Mouse (Mus musculus): ENCODE measurements around the gene Gm29776. TPM values are rescaled to one million over a fixed set of nuclear protein-coding genes. Genes with fewer than 3 reads are reported as not detected.

The Gm29776 gene
- total RNA-seq, 4 experiments from 2014 or later = not detected

DNA sequence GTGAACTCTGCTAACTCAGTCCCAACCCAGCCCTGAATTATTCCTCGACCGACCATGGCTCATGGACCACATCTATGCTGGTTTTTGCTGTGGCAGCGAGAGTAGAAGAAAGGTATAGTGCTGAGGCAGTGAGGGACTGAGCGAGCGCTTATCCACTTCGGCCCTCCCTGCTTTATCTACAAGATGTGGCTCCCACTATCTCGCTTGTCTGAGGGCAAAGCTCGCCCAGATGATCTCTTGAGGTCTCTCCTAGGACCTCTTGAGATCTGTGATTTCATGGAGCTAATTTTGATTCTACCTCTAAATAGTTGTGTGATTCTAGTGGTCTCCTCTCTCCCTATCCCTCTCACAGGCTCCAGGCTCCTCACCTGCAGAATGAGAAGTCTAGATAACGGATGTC is 10.4 kb upstream of the Gm29776 start:
- DNase-seq (ENCODE audit: low spot score in 2 of 2) = no peak

DNA sequence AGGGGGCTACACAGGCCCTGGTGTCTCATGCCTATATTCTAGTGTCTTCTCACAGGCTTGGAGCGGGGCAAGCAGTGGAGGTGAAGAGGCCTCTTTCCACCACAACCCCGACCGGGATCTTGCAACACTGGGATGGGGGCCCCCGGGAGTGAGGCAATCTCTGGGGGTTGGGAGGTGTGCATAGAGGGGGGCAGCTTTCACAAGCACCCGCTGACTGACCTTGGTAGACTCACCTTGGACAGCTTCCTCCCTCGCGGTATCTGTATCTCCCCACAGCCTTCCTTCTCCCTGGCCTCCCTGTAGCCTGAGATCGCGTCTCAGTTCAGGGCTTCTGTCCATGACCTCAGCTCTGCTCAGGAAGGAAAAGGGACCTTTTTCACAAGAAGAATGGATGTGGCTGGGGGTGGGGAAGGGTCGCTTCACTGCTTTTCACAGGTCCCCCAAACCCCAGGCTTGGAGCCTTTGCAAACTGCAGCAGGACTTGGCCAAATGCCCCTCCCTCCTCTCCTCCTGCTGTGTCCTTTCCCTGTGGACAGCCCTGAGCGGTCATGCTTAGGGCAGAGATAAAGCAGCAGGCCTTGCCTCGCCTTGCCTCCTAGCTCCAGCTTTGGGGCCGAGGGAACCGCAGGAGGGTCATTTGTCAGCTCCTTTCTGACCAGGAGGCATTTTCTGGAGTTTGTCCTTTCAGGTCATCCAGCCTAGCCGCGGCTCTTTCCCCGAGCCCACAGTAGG is 8.1 kb upstream of the Gm29776 start:
- DNase-seq (ENCODE audit: low spot score in 2 of 2) = no peak

DNA sequence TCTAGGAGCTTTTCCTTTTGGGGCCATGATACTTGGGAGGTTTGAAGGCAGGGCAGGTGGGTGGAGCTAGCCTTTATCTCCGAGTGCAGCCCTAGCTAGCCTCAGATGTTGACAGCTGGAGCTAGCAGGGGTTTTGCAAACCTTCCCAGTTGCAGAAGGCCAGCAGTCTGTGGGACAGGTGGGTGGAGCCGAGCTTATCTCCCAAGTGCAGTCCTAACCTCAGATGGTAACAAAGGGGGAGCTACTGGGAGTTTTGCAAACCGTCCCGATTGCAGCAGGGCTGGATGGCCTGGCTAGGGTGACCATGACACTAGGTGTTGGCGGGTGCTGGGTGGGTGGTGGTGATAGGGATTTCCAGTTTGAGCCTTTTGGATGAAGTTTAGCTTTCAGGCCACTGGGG is 7.2 kb upstream of the Gm29776 start:
- no peak for DNase-seq (ENCODE audit: low spot score in 2 of 2)

DNA sequence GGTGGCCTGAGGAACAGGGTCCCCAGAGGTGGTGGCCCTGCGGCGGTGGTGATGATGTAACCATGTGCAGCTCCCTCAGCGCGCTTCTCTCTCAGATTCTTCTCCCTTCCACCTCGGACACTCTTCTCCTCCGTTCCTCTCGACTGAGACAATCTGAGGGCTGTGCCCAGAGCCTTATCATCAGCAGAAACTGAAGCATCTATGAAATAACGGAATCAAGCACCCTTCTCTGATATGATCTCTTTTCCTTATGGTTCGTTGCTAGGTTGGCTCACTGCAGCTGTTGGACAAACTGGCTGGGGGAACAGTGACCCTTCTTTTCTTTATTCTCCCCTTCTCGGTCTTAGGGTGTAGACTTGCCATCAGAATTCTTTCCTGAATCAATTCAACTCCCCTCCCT is 4.6 kb upstream of the Gm29776 start:
- DNase-seq (ENCODE audit: low spot score in 2 of 2) = no peak

DNA sequence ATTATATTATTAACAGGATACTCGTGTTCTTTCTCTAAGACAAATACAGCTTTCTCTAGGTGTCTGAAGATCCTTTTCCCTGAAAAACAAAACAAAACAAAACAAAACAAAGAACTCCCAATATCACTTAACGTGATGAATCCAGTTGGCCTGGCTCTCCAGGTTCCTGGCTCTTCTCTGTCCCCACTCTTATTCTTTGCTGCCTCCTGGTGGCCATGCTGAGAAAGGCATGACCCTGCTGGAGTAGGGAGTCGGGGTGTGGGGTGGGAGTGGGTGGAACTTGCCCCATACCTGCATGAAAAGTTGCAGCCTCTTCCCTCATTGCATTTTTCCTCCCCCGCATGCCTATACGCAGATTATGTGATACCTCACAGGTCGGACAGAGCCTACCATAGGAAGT is 2.7 kb upstream of the Gm29776 start:
- peak; percentile 33 to 43 for DNase-seq (ENCODE audit: low spot score in 2 of 2)

DNA sequence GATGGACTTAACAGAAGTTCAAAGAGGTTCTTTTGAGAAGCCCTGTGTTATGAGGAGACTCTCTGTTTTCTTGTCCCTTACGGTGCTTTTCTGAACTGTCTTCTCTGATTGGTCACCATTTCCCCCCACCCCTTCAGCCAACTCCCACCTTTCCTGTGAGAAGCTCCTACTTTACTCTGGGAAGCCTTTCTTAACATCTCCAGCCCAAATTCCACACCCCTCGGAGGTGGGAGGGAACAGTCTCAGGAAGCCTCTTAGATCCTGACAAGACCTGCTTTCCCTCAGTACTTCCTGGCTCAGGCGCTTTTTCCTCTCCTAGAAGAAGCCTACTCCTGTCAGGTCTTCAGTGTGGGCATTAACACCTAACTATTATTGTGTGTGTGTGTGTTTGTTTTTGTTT is 953 bp upstream of the Gm29776 start:
- DNase-seq (ENCODE audit: low spot score in 2 of 2) = no peak

DNA sequence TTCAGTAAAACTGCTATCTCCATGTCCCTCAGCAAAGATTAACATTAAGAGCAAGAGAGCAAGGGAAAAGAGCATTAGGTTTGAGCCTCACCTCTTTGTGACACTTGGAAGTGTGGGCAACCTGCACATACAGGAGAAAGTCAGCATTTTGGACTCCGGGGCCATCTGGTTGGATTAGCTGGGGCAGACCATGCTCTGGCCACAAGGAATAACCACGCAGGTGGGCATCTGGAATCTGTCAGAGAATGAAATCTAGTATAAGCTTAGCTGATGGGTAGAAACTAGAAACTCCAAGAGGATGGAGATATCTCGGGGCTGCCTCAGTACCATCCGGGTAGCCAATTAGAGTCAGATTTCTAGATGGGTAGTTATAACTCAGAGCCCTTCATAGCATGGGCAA is 1.9 kb downstream of the Gm29776 start:
- no peak for DNase-seq (ENCODE audit: low spot score in 2 of 2)

DNA sequence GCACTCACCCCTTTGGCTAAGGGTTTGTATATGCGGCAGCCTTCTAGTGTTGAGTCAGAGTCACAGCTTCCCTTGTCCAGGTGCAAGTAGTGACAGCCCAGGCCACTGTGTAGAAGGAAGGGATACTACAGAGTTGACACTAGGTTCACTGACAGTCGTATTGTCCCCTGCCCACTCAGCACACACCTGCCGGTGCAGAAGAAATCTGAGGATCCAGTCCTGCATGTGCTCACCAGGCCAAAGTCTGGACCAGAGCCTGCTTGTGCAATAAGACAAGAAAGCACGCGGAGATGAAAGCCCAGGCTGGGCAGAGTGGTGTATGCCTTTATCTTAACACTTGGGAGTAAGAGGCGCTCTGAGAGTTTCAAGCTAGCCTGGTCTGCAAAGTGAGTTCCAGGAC is 3.6 kb downstream of the Gm29776 start:
- no peak for DNase-seq (ENCODE audit: low spot score in 2 of 2)

DNA sequence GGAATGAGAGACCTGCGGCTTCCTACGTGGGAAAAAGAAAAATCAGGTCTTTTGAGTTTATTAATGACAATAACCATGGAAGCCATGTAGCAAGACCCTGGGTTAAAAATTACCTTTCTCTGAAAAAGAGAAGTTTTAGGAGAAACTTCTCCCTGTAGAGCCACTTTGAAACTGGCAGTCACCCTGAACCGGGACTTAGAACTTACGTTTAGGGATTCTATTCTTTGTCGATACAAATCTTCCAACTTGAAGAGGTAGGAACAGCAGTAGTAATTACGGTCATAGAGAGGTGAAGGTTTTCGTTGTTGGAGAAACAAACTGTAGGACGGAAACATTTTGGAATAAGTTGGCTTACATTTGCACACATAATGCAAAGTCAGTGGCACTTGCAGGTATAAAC is 11.4 kb downstream of the Gm29776 start:
- no peak for DNase-seq (ENCODE audit: low spot score in 2 of 2)

DNA sequence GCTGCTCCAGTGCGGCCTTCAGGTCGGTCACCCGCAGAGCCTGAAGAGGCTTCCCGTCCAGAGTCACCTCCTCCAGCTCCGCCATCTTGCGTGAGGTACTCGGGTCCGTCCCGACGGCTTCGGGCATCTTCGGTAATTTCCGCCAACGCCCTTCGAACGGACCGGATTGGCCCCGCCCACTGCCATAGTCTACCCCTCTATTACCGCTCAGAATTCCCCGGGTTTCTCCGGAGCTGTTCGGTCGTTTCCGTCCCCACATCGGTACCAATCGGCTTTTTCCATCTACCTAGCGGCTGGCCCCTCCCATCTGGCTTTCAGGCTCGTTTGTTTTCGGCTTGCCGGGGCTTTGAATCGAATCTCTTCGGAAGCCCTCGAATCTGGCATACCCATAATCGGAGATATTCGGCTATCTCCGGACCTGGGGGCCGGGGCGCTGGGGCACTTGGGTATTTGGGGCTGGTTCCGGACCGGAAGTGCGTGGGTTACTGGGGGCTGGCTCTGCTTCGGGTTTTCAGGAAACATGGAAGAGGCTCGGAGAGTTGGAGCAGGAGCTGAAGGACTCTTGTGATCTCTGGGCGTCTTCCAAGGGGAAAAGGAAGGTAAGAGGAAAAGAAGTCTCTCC is 12.0 kb downstream of the Gm29776 start, which contains the start of gene Acin1:
TSS of gene Acin1 (minus strand) at position 410 of the 622 bp plus-strand sequence.
- DNase-seq (ENCODE audit: low spot score in 2 of 2) = peak; percentile 100

DNA sequence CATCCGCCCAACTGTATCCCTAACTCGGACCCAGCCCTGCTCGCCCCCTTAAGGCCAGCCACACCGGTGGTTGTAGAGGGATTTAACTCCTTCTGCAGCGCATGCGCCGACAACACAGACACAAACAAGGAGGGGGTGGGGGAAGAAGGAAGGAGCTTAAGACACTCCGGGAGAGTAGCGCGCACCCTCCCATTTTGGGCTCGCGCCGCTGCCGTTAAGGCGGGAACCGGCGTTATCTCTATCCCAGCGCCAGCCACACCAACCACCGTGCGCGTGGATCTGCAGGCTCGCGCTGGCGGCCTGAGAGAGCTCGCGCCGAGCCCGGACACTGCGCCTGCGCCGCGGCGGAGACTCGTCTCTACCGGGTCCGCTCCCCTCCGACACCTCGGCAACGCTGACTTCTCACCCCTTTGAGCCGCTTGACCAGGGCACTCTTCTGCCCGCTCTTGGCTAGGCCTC is 12.5 kb downstream of the Gm29776 start, which contains the start of gene 1700123O20Rik:
TSS of gene 1700123O20Rik (plus strand) at position 154 of the 459 bp plus-strand sequence.
- DNase-seq (ENCODE audit: low spot score in 2 of 2) = no peak

DNA sequence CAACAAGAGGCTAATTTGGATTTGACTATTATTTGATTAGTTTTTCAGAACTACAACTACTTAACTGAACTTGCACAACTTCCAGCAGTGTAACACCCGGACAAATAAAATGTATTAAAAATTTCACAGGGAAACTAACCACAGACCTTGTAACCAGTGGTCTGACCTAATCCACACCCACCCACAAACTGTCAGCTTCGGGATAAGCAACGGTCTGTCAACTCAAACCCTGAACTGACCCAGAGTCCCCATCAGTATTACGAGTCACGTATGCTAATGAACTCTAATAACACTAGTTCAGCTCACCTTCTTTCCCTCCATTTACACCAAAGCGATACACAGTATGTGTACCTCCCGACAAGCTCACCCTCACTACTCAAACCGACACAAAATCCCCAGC is 13.2 kb downstream of the Gm29776 start:
- DNase-seq (ENCODE audit: low spot score in 2 of 2) = no peak

DNA sequence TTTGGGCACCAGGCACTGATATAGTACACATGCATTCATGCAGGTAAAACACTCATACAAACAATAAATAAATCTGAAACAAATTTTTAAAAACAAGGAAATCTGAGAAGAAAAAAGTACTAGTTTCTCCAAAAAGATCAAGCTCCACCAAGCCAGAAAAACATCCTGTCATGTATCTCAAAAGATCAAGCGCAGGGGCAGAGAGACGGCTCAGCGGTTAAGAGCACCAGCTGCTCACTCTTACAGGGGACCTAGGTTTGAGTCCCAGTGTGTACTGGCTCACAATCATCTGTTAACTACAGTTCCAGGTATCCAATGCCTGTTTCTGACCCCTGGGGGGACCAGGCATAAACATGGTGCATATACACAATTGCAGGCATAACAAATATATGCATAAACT is 16.2 kb downstream of the Gm29776 start:
- no peak for DNase-seq (ENCODE audit: low spot score in 2 of 2)

DNA sequence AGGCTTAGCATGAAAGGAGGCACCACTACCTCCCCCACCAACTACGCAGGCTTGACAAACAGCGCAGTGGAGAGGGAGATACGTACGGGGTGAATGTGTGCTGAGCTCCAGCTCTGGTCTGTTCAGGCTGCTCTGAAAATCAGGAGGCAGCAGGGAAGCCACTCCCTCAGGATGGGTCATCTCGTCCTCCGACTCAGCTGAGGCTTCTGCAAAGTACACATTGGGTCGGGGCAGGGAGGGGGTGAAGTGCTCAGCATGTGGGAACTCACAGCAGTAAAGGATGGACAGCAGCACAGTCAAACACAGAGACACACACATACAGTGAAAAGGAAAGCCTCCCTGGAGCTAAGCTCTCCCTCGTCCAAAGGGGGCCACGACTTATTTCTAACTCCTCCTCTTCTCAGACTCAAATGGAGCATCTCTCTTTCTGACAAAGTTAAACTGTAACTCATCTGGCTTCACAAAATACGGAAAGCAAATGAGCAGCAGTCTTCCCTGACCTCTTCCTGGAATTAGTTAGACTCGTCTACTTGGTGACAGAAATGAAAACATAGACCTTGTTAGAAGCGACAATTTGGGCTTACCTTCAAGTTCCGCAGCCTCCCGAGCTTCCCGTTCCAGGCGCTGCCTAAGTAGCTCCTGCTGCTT is 19.9 kb downstream of the Gm29776 start:
- DNase-seq (ENCODE audit: low spot score in 2 of 2) = no peak

DNA sequence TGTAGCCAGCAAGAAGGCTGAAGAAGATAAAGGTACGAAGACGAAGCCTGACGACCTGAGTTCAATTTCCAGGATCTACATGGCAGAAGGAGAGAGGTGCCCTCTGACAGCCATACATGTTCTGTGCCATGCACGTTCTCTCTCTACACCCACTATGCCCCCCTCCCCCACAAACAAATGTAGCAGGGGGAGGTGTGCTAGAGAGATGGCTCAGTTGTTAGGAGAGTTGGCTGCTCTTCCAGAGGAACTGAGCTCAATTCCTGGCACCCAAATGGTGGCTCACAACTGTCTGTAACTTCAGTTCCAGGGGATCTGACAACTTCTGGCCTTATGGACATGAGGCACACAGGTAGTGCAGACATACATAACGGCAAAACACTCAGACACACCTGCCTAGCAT is 22.3 kb downstream of the Gm29776 start:
- no peak for DNase-seq (ENCODE audit: low spot score in 2 of 2)

DNA sequence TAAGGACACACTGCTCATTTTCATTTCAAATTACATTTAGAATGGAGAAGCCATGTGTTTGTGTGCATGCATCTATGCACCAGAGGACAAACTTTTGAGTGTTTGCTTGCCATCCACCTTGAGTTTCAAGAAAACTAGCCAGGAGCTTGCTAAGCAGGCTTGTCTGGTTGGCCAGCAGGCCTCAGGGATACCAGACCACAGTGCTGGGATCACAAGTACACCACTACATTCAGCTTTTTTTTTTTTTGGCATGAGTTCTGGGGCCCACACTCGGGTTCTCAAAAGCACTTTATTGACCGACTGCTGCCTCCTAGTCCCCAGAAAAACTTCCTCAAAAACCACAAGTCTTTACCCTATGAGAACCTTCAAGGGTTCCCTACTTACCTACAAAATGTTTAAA is 24.3 kb downstream of the Gm29776 start:
- no peak for DNase-seq (ENCODE audit: low spot score in 2 of 2)

DNA sequence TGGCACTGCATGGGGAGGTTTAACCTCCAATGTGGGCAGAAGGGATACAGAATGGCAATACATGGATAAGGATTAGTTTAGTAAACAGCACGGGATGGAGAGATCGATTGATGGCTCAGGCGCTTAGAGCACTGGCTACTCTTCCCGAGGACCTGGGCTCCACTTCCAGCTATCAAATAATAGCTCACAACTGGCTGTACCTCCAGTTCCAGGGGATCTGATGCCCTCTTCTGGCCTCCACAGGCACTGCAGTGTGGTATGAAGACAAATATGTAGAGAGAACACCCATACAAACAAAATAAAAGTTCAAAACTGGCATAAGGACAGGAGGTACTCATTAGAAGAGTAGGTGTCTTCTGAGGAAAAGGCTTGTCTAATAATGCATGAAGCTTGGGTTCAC is 29.3 kb downstream of the Gm29776 start:
- peak in 1 of 2 experiments; percentile 40 for DNase-seq (ENCODE audit: low spot score in 2 of 2)

DNA sequence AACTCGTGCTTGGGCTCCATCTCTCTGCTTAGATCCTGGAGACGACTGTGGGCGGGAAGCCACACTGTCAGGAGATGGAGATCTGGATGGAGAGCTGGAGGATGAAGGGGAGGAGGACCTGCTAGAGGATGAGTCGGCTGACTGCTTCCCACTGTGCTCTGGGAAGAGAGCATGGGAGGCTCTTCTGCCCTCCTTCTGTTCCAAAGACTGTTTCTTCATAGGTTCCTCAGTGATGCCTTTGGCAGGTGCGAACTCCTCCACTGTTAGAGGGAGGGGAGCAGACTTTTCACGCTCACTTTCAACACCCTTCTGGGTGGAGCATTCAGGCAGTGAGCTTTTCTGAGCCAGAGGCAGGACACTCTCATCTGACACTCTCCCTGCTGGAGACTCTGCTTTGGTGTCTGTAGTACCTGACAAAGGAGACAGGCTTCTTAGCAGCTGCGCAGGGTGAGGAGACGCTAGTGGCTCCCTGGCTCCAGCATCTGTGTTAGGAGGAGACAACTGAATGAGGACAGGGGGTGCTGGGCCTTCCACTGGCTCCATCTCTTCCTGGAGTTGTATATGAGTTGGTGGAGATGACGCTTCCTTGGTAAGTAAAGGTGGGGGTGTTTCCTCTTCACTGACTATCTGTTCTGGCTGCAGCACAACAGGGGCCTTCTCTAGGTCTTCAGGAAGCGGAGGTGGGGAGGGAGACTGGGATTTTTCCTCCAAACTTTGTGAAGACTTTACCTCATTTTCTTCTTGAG is 34.0 kb downstream of the Gm29776 start:
- DNase-seq (ENCODE audit: low spot score in 2 of 2) = no peak

DNA sequence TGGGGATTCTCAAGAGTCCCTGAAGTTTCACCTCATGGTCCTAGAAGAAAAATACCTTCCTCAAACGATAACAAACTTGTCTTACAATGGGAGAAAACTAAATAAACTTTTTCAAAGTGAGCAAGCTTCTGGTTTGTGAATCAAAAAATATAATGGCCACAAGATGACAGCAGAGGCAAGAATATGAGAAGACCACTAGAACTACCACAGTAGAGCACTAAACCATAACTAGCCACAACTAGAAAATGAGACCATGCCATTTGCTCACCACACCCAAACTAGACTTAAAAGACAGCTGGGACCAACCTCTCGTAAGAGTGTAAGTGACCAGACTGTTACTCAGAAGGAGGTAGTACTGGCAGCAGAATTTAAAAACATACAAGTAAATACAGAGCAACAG is 38.6 kb downstream of the Gm29776 start:
- DNase-seq (ENCODE audit: low spot score in 2 of 2) = no peak

DNA sequence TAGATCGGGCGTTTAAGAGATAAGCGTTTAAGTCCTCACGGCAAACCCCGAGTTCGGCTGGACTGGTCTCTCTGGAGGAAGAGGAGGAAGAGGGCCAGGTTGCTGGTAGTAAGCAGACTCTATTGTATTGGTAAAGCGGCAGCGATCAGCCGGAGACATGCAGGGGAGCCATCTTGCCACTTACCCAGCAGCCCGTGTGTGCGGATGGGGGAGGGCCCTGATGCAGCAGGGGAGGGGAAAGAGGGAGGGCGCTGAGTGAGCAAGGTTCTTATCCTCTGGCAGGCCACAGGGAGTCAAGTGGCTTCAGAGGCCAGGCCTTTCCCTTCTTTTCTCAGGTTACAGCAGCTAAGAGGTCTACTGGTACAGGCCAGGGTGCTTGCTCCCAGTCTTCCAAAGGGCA is 45.1 kb downstream of the Gm29776 start:
- DNase-seq (ENCODE audit: low spot score in 2 of 2) = peak; percentile 79 to 86

DNA sequence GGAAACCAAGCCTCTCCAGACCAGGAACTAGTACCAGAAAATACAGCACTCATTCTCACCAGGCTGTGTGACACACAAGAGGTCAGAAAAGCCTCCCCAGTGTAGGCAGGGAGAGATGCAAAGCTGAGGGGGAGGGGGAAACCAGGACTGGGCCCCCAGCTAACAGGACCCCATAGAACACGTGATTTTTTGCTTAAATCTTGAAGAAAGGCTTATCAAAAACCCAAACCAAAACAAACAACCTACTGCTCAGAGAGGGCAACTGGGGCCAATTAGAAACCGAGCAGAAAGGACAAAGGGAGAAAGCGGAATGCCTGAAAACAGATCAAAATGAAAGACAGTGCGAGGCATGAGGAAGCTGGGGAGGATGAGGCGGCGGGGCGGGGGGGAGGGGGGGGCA is 45.8 kb downstream of the Gm29776 start:
- DNase-seq (ENCODE audit: low spot score in 2 of 2) = no peak

DNA sequence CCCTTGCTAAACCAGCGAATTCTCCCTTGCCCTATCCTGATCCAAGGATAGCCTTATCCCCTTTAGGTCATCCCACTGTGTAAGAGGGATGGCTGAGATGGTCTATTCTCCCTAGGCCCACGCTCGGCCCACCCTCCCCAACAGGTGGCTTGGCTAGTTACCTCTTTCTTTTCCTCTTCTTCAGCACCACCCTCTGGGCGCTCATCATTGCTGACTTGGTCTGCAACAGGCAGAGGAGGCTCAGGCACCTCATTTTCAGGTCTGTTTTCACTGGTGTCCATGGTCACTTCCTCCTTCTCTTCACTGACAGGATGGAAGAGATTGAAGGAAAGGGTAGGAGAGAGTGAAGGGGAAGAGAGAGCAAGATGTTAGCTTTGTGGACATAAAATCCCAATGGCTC is 47.1 kb downstream of the Gm29776 start:
- DNase-seq (ENCODE audit: low spot score in 2 of 2) = no peak
